Mouse (Mus musculus): Measurements from ENCODE around the gene Pik3r5.

Gene Pik3r5

DNA sequence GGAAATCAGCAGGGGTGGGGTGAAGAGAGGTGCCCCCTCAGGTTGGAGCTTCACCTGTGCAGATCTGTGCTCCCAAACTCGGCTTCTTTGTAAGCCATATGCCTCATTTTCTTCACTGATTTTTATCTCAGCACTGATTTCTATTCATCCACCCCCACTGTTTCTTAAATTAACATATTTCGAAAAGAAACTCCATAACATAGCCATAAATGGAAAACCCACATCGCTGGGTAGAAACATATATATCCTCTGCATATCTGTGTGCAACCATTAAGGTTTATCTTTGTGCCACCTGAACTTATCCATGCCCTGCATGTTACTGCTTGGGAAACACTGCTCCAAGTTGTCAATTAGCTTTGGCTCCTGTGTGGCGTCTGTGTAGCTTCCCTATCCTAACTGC lies 94.5 kb downstream of the Pik3r5 start:
- no peak for DNase-seq (ENCODE audit: low read depth, low spot score)

DNA sequence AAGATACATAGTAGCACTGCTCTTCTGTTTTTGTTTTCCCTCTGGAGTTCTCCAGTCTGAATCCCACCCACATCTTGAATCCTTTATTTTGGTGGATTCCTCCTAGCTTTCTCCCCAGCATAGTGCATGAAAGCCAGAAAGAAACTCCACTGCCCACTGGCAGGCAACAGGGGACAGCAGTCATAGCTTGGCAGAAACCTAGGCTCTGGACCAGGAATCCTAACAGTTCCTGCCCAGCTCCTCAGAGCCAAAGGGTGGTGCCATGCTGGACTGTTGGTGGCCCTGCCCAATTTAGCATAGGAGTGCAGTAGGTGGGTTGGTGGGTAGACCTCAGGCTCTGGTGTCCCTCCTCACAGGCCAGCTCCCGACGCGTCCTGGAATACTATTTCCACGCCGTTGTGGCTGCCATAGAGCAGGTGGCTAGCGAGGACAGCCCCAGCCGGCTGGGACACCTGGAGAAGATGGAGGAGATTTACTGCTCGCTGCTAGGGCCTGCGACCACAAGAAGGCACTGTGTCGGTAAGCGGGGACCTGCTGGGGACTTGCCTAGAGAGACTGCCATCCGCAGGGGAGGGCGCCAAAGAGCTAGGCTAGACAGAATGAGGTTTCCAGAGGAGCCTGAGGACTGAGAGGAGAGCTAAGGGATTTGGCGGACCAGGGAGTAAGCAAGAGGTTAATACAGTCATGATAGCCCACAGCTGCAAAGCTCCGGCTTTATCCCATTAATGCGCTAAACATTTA lies 99.3 kb downstream of the Pik3r5 start:
- peak; percentile 60 for DNase-seq (ENCODE audit: low read depth, low spot score)

DNA sequence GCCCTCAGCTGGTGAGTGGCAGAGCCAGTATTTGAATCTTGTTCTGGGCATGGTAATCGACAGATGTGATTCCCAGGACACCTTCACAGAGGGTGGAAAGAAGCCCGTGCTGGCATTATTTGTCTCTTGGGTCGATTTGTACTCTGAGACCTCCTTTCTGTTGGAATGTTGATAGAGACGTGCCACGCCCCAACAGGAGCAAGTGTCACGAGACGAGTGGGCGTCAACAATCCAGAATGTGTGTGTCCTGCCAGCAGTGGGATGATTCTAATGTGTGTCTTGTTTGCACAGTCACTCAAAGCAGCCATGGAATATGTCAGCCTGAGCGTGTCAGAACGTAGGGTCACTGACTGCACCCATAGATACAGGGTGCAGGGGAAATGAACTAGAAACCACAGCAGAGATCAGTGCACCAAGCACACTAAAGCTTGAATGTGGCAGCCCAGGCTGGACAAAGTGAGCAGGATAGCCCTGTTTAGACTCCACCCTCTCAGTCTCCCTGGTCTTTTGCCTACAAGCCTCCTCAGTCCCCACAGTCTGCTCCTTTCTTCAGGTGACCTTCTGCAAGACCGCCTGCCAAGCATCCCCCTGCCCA lies 100.1 kb downstream of the Pik3r5 start:
- DNase-seq (ENCODE audit: low read depth, low spot score): no peak

DNA sequence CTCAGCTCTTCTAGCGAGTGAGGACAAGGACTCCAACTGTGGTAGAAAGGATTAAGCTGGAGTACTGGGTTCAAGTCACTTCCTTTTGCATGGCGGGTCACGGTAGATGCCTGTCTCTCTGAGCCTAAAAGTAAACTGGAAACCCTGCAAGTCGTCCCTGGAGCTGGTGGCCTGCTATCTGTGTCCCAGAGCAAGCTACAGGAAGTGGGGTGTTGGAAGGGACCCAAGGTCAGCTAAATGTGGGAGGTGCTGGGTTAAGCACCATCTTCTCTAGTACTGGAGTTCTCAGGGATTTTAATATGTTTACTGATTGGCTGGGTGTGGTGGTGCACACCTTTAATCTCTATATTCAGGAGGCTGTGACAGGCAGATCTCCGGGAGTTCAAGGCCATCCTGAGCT lies 100.9 kb downstream of the Pik3r5 start:
- DNase-seq (ENCODE audit: low read depth, low spot score): no peak

DNA sequence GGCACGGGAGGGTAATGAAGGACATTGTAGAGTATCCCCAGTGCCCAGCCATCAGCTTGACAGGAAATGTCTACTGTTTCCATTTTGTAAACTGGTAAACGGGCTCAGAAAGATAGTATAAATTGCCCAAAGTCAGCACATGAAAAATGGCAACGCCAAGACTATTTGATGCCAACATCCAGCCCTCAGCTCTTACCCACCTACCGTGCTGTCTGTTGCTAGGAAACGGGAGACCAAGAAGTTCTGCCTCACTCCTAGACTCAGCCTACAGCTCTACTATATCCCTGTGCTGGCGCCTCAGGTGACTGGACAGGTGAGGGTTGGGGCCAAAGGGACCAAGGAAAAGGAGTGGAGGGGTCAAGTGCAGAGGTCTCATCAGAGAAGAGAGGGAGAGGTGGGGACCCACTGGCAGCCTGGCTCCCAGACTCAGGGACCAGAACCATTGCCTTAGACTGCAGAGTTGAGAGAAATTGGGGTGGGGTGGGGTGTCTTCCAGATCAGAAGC lies 102.1 kb downstream of the Pik3r5 start:
- DNase-seq (ENCODE audit: low read depth, low spot score): no peak

DNA sequence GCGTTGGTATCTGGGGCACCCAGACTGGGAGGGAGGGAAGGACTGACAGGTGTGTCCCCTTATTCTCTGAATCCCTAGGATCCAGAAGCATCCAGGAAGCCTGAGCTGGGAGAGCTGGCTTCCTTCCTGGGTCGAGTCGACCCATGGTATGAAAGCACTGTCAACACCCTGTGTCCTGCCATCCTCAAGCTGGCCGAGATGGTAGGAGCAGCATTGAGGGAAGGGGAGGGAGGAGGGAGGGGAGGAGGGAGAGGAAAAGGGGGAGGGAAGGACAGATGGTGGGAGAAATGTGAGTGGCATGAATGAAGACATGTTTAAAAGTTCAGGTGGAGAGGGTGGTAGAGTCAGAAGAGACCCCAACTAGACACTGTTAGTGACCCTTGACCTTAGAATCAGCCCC lies 104.1 kb downstream of the Pik3r5 start:
- no peak for DNase-seq (ENCODE audit: low read depth, low spot score)

DNA sequence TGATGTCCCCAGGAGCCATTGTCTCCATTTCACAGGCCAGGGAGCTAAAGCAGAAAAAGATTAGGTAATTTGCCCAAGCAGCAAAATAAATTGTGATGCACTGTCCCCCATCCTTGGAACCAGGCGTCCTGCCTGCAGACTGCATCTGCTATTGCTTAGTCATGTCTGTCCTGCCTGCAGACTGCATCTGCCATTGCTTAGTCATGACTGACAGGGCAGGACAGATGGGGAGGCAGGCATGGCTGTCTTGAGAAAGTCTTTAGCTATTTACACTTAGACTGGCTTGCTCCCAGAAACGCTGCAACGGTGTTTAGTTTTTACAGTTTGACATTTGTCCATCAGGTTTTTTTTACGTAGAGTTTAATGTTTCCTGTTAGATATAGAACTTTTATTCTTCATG lies 104.5 kb downstream of the Pik3r5 start:
- no peak for DNase-seq (ENCODE audit: low read depth, low spot score)

DNA sequence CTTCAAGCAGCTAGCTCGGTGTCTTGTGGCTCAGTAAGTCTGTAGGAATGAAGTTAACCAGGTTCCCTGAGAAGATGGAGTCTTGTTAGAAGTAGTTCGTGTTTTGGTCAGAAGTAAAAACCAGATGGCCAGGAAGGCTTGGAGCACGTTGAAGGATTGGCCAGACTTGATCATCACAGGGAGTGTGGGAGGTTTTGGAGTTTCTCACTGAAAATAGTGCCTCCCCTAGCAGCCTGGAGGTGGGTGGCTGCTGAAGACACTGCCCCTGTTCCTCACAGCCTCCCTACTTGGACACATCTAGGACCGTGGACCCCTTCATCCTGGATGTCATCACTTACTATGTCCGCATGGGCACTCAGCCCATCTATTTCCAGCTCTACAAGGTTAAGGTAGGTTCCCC lies 107.7 kb downstream of the Pik3r5 start:
- DNase-seq (ENCODE audit: low read depth, low spot score): no peak

DNA sequence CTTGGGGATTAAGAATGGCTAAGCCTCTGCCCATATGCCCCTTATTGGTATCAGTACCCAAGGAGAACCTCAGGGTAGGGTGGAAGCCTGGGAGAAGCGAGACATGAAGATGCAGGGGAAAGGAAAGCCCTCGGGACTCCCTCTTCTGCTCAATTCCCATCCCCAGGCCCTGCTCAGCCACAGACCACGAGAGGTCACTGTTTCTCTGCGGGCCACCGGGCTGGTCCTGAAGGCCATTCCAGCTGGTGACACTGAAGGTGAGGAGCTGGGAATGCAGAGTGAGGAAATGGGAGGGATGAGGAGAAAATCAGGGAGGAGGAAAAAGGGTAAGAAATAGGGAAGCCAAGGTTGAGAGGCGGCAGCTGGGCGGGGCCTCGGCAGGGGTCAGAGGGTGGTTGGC lies 112.6 kb downstream of the Pik3r5 start:
- DNase-seq (ENCODE audit: low read depth, low spot score): no peak

DNA sequence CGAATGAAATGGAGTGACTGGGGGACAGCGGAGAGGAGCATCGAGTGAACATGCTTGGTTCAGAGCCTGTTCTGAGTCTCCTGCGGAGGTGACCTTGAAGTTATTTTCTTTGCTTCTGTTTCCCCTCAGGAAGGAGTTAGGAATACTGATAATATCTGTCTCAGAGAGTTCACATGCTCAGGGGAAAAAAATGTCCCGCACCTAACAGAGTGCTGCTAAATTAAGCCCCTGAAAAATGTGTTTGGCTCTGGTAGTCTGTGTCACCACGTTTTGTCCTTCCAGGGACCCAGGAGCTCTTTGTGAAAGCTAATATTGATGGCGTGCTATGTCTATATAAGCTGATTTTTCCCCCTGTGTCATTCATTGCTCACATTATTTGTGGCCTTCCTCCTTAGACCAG lies 113.3 kb downstream of the Pik3r5 start:
- no peak for DNase-seq (ENCODE audit: low read depth, low spot score)

DNA sequence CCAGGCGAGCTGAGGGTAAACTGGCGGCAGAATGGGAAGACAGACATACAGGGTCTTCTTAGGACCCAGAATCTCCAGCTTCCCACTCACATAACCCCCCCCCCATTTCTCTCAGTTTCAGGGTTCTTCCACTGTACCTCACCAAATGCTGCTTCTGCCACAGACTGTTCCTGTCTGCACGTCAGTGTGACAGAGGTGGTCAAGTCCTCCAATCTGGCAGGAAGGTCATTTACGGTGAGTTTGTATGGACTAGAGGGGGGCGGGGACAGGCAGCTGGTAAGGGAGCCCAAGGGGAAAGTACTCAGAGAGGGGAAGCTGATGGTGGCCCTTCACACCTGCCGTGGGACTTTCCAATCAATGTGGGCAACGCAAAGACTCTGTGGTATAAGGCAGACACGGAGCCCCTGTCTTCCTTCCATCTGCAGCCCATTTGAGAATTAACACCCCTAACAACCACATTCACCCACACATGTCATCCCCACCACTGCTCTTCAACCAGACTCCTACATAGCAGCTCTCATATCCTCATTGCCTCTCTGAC lies 113.8 kb downstream of the Pik3r5 start:
- DNase-seq (ENCODE audit: low read depth, low spot score): no peak

Measured in WW6 (cell line).